Mouse (Mus musculus): ENCODE measurements around the gene Esrrg. TPM values are rescaled to one million over a fixed set of nuclear protein-coding genes. Genes with fewer than 3 reads are reported as not detected.

Esrrg gene
- polyA plus RNA-seq, 1 experiment, result not detected

DNA sequence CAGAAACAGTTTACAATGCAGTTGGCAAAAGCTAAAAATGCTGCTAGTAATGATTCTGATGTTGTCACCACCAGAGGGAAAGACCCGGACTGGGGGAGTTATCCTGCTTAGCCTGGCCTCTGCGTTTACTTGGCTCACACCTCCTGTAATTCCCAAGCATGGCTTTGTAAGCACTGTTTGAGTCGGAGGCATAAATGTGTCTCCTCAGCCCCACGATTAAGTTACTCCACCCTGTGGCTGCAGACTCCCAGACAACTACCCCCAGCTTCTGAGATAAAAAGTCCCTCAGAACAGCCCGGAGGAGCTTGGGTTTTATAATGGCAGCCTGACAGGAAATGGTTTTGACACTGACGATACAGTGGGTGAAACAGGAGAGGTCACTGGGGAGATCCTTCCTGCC, 499.4 kb downstream of the Esrrg start:
- 43% methylated on average over 6 of the region's 6 CpGs for WGBS
- Histone ChIP-seq H3K27ac (ENCODE audit: insufficient read depth, low read depth, low read length) (no peak overlapping the region), H3K4me3 (ENCODE audit: insufficient read depth, low read depth, low read length) (no peak overlapping the region), H3K4me1 (ENCODE audit: control insufficient read depth, insufficient read depth, low read length) (no peaks in the 10 kb centered on the region)
- TF ChIP-seq CTCF (IDR thresholded peaks at IDR 0.05; ENCODE audit: insufficient read depth, low read depth, low read length) (no peak), POLR2A (IDR thresholded peaks at IDR 0.05; ENCODE audit: insufficient read depth, low read depth, low read length) (no peak)

DNA sequence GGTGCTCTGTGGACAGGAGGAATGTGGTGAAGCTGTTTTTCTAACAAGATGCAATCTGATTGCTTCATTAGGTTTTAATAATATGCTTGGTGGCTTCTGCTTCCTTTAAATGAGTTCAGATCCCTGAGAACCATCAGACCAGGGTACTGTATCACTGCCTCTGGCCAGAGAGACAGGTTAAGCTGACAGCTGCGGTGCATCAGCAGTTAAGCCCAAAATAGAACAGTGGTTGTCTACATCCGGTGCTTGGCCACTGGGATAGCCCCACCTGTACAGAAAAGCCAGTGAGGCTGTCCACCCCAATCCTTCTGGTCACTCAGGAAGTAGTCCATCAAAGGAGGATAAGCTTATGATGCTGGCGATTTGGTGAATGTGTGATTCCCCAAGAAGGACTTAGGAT, 503.0 kb downstream of the Esrrg start:
- no peak for TF ChIP-seq POLR2A (IDR thresholded peaks at IDR 0.05; ENCODE audit: insufficient read depth, low read depth, low read length)
- no peak for TF ChIP-seq CTCF (IDR thresholded peaks at IDR 0.05; ENCODE audit: insufficient read depth, low read depth, low read length)
- Histone ChIP-seq H3K27ac (ENCODE audit: insufficient read depth, low read depth, low read length) (no peak overlapping the region), H3K4me3 (ENCODE audit: insufficient read depth, low read depth, low read length) (no peak overlapping the region), H3K4me1 (ENCODE audit: control insufficient read depth, insufficient read depth, low read length) (no peaks in the 10 kb centered on the region)
- 48% methylated on average over 3 of the region's 3 CpGs for WGBS

DNA sequence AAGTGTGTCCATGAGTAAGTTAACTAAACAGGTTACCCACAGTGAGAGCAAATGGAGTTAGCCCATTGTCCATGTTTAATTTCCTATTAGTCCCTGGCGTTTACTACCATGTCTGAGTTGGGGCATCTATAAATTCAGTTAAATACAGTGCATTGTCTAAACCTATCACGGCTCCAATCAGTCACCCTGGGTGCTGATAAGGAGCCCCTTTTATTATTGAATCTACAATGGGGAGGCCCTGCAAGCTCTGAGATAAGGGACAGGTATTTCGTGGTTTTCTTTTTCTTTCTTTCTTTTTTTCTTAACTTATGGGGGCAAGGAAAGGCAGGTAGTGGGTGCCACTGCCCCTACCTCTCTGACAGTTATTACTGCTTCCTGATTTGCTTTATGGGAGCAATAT, 504.6 kb downstream of the Esrrg start:
- Histone ChIP-seq H3K27ac (ENCODE audit: insufficient read depth, low read depth, low read length) (no peak overlapping the region), H3K4me3 (ENCODE audit: insufficient read depth, low read depth, low read length) (no peak overlapping the region), H3K4me1 (ENCODE audit: control insufficient read depth, insufficient read depth, low read length) (peaks cover 3% of the 10 kb centered on the region; the same call in 1 of the 2 replicates)
- no peak for TF ChIP-seq POLR2A (IDR thresholded peaks at IDR 0.05; ENCODE audit: insufficient read depth, low read depth, low read length)
- TF ChIP-seq CTCF (IDR thresholded peaks at IDR 0.05; ENCODE audit: insufficient read depth, low read depth, low read length), result no peak
- WGBS, result 94% methylated on average over 3 of the region's 3 CpGs

DNA sequence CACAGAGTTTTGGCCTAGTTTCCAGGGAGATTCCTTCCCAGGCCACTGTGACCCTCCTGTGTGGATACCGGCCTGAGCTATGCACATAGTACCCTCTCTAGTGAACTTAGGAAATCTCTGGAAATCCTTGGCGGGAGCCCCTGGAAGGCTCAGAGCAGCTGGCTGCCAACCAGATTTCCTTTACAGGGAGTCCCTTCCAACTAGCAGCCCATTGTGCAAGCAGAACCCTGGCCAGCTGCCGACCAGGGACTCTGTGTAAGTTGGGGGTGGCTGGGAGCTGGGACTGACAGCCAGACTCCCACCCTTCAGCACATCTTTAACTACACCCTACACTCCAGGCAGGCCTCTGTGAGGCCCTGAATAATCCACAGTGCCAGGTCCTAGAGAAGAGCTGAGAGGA, 509.5 kb downstream of the Esrrg start:
- H3K4me3 ChIP-seq (ENCODE audit: insufficient read depth, low read depth, low read length), result no peak overlapping the region
- TF ChIP-seq POLR2A (IDR thresholded peaks at IDR 0.05; ENCODE audit: insufficient read depth, low read depth, low read length), result no peak
- TF ChIP-seq CTCF (IDR thresholded peaks at IDR 0.05; ENCODE audit: insufficient read depth, low read depth, low read length), result no peak
- 40% methylated on average over 3 of the region's 3 CpGs for WGBS
- peaks cover 5% of the 10 kb centered on the region; the same call in 1 of the 2 replicates for H3K4me1 ChIP-seq (ENCODE audit: control insufficient read depth, insufficient read depth, low read length)
- no peak overlapping the region for H3K27ac ChIP-seq (ENCODE audit: insufficient read depth, low read depth, low read length)

DNA sequence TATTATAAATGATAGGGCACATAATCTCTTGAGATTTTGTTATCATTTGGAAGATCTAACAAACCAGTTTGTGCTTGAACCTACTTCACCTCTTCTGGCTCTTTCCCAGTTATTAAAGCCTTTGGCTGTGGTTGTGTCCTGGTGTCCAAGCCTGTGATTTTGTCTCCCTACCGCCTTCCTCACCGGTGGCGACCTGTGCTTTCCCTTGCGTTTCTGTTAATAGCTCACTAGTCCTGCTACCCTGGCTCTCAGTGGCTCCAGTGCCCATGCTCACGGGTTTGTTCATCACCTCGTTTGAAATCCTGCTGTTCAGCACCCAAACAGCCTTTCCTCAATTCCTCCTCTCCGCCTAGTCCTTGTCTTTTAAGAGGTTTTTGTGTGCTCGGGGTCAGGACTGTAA, 511.2 kb downstream of the Esrrg start:
- WGBS, result 87% methylated on average over 8 of the region's 8 CpGs
- TF ChIP-seq CTCF (IDR thresholded peaks at IDR 0.05; ENCODE audit: insufficient read depth, low read depth, low read length) (no peak), POLR2A (IDR thresholded peaks at IDR 0.05; ENCODE audit: insufficient read depth, low read depth, low read length) (no peak)
- Histone ChIP-seq H3K27ac (ENCODE audit: insufficient read depth, low read depth, low read length) (no peak overlapping the region), H3K4me1 (ENCODE audit: control insufficient read depth, insufficient read depth, low read length) (peaks cover 5% of the 10 kb centered on the region; the same call in 1 of the 2 replicates), H3K4me3 (ENCODE audit: insufficient read depth, low read depth, low read length) (no peak overlapping the region)

DNA sequence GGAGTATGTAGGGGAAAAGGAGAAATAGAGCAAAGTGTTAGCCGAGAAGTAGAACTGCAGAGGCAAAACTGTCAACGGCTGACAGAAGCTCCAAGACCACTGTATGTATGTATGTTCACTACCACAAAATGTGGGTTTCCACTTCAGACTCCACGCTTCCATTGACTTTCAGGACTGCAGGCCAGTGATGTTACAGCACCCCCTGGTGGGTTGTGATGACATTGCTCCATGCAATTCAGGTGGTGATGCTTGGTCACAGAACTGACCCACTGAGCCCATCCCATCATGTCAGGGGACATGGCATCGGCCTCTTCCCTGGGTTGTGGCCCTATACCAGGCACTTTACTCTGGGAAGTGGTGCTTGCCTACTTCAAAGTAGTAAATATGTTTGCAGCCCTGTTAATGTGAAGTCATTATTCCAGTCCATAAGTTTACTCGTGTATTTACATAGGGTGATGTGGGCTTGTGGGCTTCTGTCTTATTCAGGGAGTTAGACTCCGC, 517.0 kb downstream of the Esrrg start:
- Histone ChIP-seq H3K4me1 (ENCODE audit: control insufficient read depth, insufficient read depth, low read length) (no peaks in the 10 kb centered on the region), H3K4me3 (ENCODE audit: insufficient read depth, low read depth, low read length) (no peak overlapping the region), H3K27ac (ENCODE audit: insufficient read depth, low read depth, low read length) (no peak overlapping the region)
- no peak for TF ChIP-seq CTCF (IDR thresholded peaks at IDR 0.05; ENCODE audit: insufficient read depth, low read depth, low read length)
- TF ChIP-seq POLR2A (IDR thresholded peaks at IDR 0.05; ENCODE audit: insufficient read depth, low read depth, low read length), result no peak
- 96% methylated on average over 6 of the region's 6 CpGs for WGBS

DNA sequence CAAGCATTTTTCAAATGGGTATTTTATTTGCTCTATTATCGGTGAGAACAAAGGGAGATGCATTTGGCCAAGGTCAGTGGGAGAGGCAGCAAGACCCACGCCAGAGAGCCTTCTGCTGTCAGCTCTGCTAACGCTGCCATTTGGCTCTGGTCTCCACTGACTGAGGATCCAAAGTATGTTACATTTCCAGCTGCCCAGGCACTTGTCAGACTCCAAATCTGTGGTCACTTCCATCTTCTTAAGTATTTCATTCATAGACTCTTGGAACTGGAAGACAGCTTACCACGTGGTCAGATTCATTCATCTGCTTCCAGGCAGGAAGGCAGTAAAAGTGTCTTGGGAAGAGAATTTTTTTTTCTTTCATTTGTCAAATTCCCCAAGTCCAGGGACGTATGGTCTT, 527.5 kb downstream of the Esrrg start:
- TF ChIP-seq CTCF (IDR thresholded peaks at IDR 0.05; ENCODE audit: insufficient read depth, low read depth, low read length) (no peak), POLR2A (IDR thresholded peaks at IDR 0.05; ENCODE audit: insufficient read depth, low read depth, low read length) (no peak)
- H3K27ac ChIP-seq (ENCODE audit: insufficient read depth, low read depth, low read length), result no peak overlapping the region
- 57% methylated on average over 5 of the region's 5 CpGs for WGBS

DNA sequence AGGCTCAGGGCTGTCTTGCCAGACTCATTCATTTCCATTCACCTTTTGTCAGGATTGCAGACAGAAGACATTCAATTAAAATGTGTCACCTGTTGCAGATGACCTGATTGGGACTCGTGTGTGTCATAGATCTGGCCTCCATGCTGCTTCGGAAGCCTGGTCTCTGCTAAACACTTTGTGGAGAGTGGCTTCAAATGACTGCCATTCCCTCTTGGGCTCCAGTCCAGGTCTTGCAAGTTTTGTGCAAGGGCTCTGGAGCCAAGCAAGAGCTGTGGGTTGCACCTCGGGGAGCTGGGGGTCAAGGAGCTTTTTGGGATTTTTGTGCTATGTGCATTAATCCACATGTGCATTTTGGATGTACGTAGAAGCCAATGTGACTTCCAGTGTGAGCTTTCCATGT, 530.9 kb downstream of the Esrrg start:
- Histone ChIP-seq H3K4me3 (ENCODE audit: insufficient read depth, low read depth, low read length) (no peak overlapping the region), H3K27ac (ENCODE audit: insufficient read depth, low read depth, low read length) (no peak overlapping the region), H3K4me1 (ENCODE audit: control insufficient read depth, insufficient read depth, low read length) (no peaks in the 10 kb centered on the region)
- WGBS, result 63% methylated on average over 4 of the region's 4 CpGs
- TF ChIP-seq CTCF (IDR thresholded peaks at IDR 0.05; ENCODE audit: insufficient read depth, low read depth, low read length) (no peak), POLR2A (IDR thresholded peaks at IDR 0.05; ENCODE audit: insufficient read depth, low read depth, low read length) (no peak)

More for the DNA sequence above, 527.5 kb downstream of the Esrrg start:
- H3K4me1 ChIP-seq (ENCODE audit: control insufficient read depth, insufficient read depth, low read length), result no peaks in the 10 kb centered on the region
- no peak overlapping the region for H3K4me3 ChIP-seq (ENCODE audit: insufficient read depth, low read depth, low read length)

DNA sequence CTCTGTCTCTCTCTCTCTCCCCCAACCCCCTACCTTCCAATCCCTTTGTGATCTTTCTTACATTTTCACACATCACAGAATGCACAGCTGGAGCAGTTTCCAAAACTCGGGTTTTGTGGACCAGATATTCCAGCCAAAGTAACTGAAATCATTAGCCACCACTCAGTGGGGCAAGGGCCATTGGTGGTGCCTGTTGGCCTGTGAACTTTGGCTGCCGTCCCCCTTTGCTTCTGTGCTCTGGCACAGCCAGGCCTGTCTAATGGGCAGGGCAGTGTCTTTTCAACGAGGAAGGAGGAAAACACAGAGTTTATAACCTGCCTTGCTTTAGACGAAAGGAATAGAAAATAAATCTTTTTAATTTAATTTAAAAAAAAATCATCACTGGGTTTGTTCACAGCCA, 531.6 kb downstream of the Esrrg start:
- Histone ChIP-seq H3K4me3 (ENCODE audit: insufficient read depth, low read depth, low read length) (no peak overlapping the region), H3K27ac (ENCODE audit: insufficient read depth, low read depth, low read length) (no peak overlapping the region), H3K4me1 (ENCODE audit: control insufficient read depth, insufficient read depth, low read length) (no peaks in the 10 kb centered on the region)
- TF ChIP-seq CTCF (IDR thresholded peaks at IDR 0.05; ENCODE audit: insufficient read depth, low read depth, low read length) (no peak), POLR2A (IDR thresholded peaks at IDR 0.05; ENCODE audit: insufficient read depth, low read depth, low read length) (no peak)
- 70% methylated on average over 4 of the region's 4 CpGs for WGBS
